Mouse (Mus musculus): ENCODE measurements at regions not wholly inside any gene's neighbourhood (a gene's known extent, or its start where the extent isn't known, plus 50 kb on each side); places are given as distances from the start of the nearest gene placed in this dataset.

GRCm38 (mm10) chr17:49215281-49215680 is 212.9 kb upstream of the Mocs1 start:
- no peak for DNase-seq (ENCODE audit: low spot score)

GRCm38 (mm10) chr17:49219512-49220197 is 208.5 kb upstream of the Mocs1 start:
- DNase-seq (ENCODE audit: low spot score), result no peak

DNA sequence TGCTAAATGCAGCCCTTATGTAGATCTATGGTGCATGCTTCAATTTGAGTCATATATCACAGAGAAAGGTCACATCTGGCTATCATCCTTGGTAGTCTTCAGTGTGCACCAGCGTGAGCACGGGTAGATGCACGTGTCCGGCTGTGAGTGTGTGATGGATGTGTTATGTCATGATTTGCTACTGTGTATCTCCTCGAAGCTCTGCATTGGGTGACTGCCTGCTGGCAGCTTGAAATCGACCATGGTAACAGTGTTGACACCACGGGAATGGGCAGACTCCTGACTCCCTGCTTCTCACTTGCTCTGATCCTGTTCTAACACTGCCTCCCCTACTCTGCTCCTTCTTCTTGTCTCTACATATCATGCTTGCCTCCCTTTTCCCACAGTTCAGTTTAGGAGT is 204.9 kb upstream of the Mocs1 start:
- no peak for DNase-seq (ENCODE audit: low spot score)

DNA sequence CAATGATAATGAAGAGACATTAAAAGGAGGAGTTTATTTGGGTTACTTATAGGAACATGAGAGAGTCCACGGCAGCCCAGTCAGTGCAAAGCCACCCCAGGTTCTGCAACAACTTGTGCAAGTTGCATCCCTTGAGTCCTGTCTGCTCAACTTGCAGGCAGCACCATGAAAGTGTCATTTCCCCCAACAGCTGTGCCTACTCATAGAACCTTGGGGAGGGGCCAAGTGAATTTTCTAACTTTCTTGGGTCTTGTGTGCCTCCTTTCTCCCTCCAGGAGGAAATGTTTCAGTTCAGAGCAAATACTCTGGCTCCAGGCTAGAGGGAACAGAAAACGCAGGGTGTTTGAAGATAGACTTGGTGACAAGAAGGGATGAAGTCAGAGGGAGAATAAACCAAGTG is 204.5 kb upstream of the Mocs1 start:
- DNase-seq (ENCODE audit: low spot score), result no peak

DNA sequence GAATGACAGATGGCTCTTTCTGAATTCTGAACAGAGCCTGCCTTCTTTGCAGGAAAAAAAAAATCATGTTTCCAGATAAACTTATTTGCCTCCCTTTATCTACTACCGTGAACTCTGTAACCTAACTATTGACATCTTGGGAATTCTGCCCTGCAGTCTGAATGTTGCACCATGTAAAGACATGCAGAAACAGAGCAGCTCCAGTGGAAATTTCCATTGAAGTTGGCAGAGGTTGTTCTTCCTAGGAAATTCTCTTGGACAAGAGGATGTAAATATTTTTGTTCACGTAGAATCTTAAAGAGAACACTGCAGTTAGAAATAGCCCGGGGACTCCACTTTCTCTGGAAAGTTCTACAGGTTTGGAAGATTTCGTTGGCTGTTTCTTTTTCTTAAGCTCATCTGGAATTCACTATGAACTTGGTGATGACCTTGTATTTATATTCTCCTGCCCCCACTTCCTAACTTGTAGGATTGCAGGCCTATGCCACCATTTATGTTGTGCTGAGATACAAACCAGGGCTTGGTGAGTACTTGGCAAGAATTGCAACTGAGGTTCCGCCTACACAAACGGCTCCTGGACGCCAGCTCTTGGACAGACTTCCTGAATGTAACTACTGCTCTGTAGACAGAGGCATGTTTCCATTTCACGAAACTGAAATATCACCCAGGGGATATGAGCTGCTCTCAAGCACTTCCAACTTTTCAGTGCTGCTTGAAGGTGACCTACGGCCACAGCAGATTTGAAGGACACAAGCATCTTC is 202.7 kb upstream of the Mocs1 start:
- no peak for DNase-seq (ENCODE audit: low spot score)

DNA sequence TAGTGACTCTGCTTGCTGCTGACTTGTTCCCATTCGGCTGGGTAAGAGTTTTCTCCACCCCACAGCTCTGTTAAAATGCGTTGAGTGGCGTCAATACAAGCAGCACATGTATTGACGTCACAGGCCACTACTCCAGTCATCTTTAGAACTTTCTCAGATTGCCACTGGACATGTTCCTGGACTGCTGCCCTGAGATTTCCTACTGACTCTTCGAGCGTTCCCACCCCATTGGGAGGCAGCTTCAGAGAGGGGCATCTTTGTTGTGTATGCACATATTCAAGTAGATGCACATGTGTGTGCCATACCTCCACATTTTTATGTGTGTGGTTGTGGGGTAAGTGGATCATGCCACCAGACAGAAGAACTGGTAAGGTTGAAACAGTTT is 202.2 kb upstream of the Mocs1 start:
- DNase-seq (ENCODE audit: low spot score), result no peak

GRCm38 (mm10) chr17:49231287-49231686 is 196.9 kb upstream of the Mocs1 start:
- DNase-seq (ENCODE audit: low spot score), result no peak

GRCm38 (mm10) chr17:49240097-49240496 is 188.1 kb upstream of the Mocs1 start:
- DNase-seq (ENCODE audit: low spot score), result no peak

- no peak for DNase-seq (ENCODE audit: low spot score)
Measured at GRCm38 (mm10) chr17:49243419-49243818, 184.7 kb upstream of the Mocs1 start.

- no peak for DNase-seq (ENCODE audit: low spot score)
Measured at GRCm38 (mm10) chr17:49245013-49245412, 183.1 kb upstream of the Mocs1 start.

- no peak for DNase-seq (ENCODE audit: low spot score)
Measured at GRCm38 (mm10) chr17:49247215-49247614, 180.9 kb upstream of the Mocs1 start.

DNA sequence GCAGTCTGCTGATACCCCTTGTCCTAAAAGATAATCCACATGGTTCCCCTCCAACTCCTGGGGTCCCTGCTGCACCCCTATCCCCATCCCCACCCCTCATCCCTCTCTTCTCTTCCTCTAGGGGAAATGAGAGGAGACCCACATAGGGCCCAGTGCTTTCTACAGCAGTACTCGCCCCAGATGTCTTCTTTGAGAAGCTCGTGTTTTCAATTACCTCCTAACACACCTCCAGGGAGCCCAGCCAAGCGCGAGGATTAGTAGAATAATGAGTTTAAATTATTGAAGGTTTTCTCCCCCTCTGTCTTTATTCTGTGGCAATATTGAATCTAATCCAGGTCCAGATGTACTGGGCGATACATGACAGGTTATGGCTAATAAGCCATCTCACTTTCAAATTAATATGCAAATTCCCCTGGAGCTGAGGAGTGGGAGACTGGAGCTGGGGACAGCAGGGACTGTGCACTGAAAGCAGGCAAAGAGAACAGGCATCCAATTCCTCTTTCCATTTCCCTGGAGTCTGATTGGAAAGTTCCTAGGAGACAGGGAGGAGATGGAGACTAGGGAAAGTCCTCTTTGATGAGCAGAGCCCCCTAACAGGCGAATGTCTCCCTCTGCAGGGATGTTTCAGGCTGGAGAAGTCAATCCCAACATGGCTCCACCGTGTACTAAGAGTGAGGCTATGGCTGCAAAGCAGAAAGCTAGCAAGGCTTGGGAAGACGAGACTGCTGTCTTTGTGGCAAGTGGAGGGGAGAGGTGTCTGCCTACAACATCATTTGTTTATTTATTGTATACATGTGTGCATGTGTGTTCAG is 177.2 kb upstream of the Mocs1 start:
- no peak for DNase-seq (ENCODE audit: low spot score)

- DNase-seq (ENCODE audit: low spot score), result no peak
Measured at GRCm38 (mm10) chr17:49252271-49252670, 175.9 kb upstream of the Mocs1 start.

DNA sequence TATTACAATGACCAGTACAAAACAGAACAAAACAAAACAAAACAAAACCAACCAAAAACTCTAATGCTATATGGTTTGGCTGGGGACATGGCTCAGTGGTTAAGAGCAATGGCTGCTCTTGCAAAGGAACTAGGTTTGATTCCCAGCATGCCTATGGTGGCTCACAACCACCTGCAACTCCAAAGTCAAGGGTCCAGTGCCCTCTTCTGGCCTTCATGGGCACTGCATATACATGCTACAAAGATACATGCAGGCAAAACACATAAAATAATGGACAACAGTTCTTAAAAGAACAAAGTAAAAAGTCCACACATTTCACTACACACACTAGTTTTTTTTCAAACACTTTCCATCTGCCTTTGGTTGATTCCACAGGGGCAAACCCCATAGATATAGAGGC is 169.7 kb upstream of the Mocs1 start:
- no peak for DNase-seq (ENCODE audit: low spot score)

GRCm38 (mm10) chr17:49262394-49262793 is 165.8 kb upstream of the Mocs1 start:
- no peak for DNase-seq (ENCODE audit: low spot score)

DNA sequence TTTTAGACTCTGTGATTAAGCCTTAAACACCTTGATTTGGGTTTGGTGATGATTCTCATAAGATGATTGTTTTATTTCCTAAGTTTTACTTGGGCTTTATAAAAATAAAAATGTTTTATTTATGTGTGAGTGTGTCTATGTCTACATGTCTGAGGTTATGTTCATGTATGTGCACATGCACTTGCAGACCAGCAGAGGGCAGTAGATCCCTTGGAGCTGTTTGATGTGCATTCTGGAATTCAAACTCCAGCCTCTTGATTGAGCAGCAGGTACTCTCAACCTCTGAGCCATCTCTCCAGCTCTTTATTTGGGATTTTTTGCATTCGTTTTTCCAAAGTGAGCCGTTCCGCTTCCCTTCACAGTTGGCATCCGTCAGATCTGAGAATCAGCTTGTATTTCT is 161.8 kb upstream of the Mocs1 start:
- no peak for DNase-seq (ENCODE audit: low spot score)

- DNase-seq (ENCODE audit: low spot score), result no peak
Measured at GRCm38 (mm10) chr17:49269943-49270342, 158.2 kb upstream of the Mocs1 start.

- DNase-seq (ENCODE audit: low spot score), result no peak
Measured at GRCm38 (mm10) chr17:49272661-49273448, 155.3 kb upstream of the Mocs1 start.

GRCm38 (mm10) chr17:49274936-49275335 is 153.2 kb upstream of the Mocs1 start:
- no peak for DNase-seq (ENCODE audit: low spot score)

GRCm38 (mm10) chr17:49275421-49275820 is 152.7 kb upstream of the Mocs1 start:
- no peak for DNase-seq (ENCODE audit: low spot score)

GRCm38 (mm10) chr17:49275916-49276315 is 152.2 kb upstream of the Mocs1 start:
- DNase-seq (ENCODE audit: low spot score), result no peak

- no peak for DNase-seq (ENCODE audit: low spot score)
Measured at GRCm38 (mm10) chr17:49278541-49278940, 149.6 kb upstream of the Mocs1 start.
